Mouse (Mus musculus) bone marrow macrophage, adult 2 months (primary cell): ENCODE data around the gene Chdh.

ENCODE experiments used
- CTCF ChIP-seq: IDR thresholded peaks from 2 replicates; pipeline ENCODE4 v1.5.1; 2012; ENCODE audit warnings: low read depth, mild to moderate bottlenecking, low read length, moderate library complexity
- POLR2A ChIP-seq: IDR thresholded peaks from 2 replicates; pipeline ENCODE4 v1.6.1; 2012; ENCODE audit warnings: mild to moderate bottlenecking, low read depth, low read length, borderline replicate concordance

DNA sequence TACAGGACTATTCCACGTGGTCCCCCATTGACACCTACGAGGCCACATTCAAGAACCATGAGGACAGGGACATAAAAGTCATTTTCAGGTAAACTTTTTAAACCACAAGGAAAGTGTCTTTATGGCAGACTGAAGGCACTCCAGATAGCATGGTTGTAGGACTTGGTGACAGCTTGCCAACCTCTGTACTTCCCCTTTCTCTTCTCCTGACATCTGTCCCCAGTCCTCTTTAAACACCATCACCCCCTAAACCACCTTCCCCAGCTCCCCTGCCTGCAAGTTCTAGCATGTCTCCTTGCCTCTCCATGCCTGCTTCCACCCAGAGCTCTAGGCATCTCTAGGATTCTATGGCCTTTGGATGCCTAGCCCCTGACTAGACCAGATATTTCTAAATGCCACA lies 56.0 kb downstream of the Chdh start:
- TF ChIP-seq CTCF (no peak), POLR2A (no peak)
